ENCODE assay signal across 7 mouse cellular contexts in genomic region chr10:28073991-28074652, GRCm38 (mm10). TPM values are rescaled to one million over a fixed set of nuclear protein-coding genes. Genes with fewer than 3 reads are reported as not detected.
DNase-seq lines count a peak whose midpoint lies in the region; ATAC-seq lines count a peak whose summit lies in the region.

No protein-coding gene starts in this region.

- peak overlapping the region; percentile 70 for H3K4me3 ChIP-seq in embryonic facial prominence, embryonic 12.5 days
- H3K4me3 ChIP-seq in hindbrain, embryonic 12.5 days, result peak overlapping the region; percentile 68
- H3K4me3 ChIP-seq in midbrain, embryonic 14.5 days (replicated peaks; ENCODE audit: low read depth, low read length), result peak overlapping the region; percentile 71

- H3K27me3 ChIP-seq in embryonic facial prominence, embryonic 12.5 days, result no peaks in the 10 kb centered on the region
- H3K27me3 ChIP-seq in hindbrain, embryonic 12.5 days, result no peaks in the 10 kb centered on the region
- H3K27me3 ChIP-seq in midbrain, embryonic 14.5 days (ENCODE audit: control insufficient read depth, insufficient read depth, low read length), result no peaks in the 10 kb centered on the region

- H3K9me3 ChIP-seq in embryonic facial prominence, embryonic 12.5 days, result no peaks in the 10 kb centered on the region
- H3K9me3 ChIP-seq in hindbrain, embryonic 12.5 days (replicated peaks), result no peaks in the 10 kb centered on the region
- H3K9me3 ChIP-seq in midbrain, embryonic 14.5 days (ENCODE audit: control insufficient read depth, low read length), result no peaks in the 10 kb centered on the region

- H3K36me3 ChIP-seq in embryonic facial prominence, embryonic 12.5 days, result no peaks in the 10 kb centered on the region
- no peaks in the 10 kb centered on the region for H3K36me3 ChIP-seq in hindbrain, embryonic 12.5 days
- no peaks in the 10 kb centered on the region for H3K36me3 ChIP-seq in midbrain, embryonic 14.5 days (ENCODE audit: control insufficient read depth, insufficient read depth, low read length)

- intact Hi-C loops in left cerebral cortex, postnatal 4 days (cut with DNase I), result no loop called here

- H3K4me1 ChIP-seq in embryonic facial prominence, embryonic 12.5 days, result no peaks in the 10 kb centered on the region; the same call in 1 of the 2 replicates
- 0 out of 2 replicates have a peak, but pooled peaks cover 8% of the 10 kb centered on the region for H3K4me1 ChIP-seq in hindbrain, embryonic 12.5 days
- H3K4me1 ChIP-seq in midbrain, embryonic 14.5 days (ENCODE audit: control insufficient read depth, insufficient read depth, low read length), result peaks cover 5% of the 10 kb centered on the region; the same call in 1 of the 2 replicates

- DNase-seq in ovary, postnatal 14 days (ENCODE audit: low spot score), result peak; percentile 22
- DNase-seq in ovary, adult 18-20 months (ENCODE audit: low spot score), result no peak
- DNase-seq in left cerebral cortex, postnatal 4 days, result peak; percentile 13
- DNase-seq in midbrain, embryonic 14.5 days, result peak; percentile 70
- no peak for DNase-seq in Muller cell, postnatal 12 days (ENCODE audit: inconsistent ontology term)

- WGBS in embryonic facial prominence, embryonic 12.5 days, result under 1% methylated on average over 26 of the region's 26 CpGs
- under 1% methylated on average over 26 of the region's 26 CpGs for WGBS in hindbrain, embryonic 12.5 days
- WGBS in midbrain, embryonic 14.5 days, result under 1% methylated on average over 26 of the region's 26 CpGs

- ATAC-seq in embryonic facial prominence, embryonic 12.5 days (ENCODE audit: insufficient number of reproducible peaks, insufficient read depth, low FRiP score, low TSS enrichment), result no peak; the same call in 1 of the 2 replicates
- peak; percentile 35 for ATAC-seq in hindbrain, embryonic 12.5 days (ENCODE audit: low FRiP score)
- peak; percentile 3; the same call in 1 of the 2 replicates for ATAC-seq in midbrain, embryonic 14.5 days (ENCODE audit: low FRiP score, low TSS enrichment)

- peak overlapping the region; percentile 72 for H3K9ac ChIP-seq in embryonic facial prominence, embryonic 12.5 days
- H3K9ac ChIP-seq in hindbrain, embryonic 12.5 days, result peak overlapping the region; percentile 80
- H3K9ac ChIP-seq in midbrain, embryonic 14.5 days (replicated peaks; ENCODE audit: low read length), result peak overlapping the region; percentile 79

- H3K27ac ChIP-seq in embryonic facial prominence, embryonic 12.5 days, result peak overlapping the region; percentile 95
- H3K27ac ChIP-seq in hindbrain, embryonic 12.5 days, result peak overlapping the region; percentile 93
- peak overlapping the region; percentile 90 for H3K27ac ChIP-seq in midbrain, embryonic 14.5 days (replicated peaks; ENCODE audit: low read depth, low read length)

- H3K4me2 ChIP-seq in embryonic facial prominence, embryonic 12.5 days (replicated peaks), result peak overlapping the region; percentile 74
- H3K4me2 ChIP-seq in hindbrain, embryonic 12.5 days (replicated peaks), result peak overlapping the region; percentile 89
- peak overlapping the region; percentile 88 for H3K4me2 ChIP-seq in midbrain, embryonic 14.5 days (ENCODE audit: low read length)

RNA-seq across cellular contexts. Expression of gene Ptprk, which starts 0.5 kb away (rescaled TPM):
- 36.8 and 38.3 TPM in 2 replicates for polyA plus RNA-seq in embryonic facial prominence, embryonic 12.5 days (2016; fragmentation: Nextera tagmentation; extraction: Ambion mirVana)
- 31.0 and 31.9 TPM in 2 replicates for polyA plus RNA-seq in hindbrain, embryonic 12.5 days (2016; fragmentation: Nextera tagmentation; extraction: Ambion mirVana)
- 100 to 1,000 TPM; 205 to 271 TPM for total RNA-seq in left cerebral cortex, postnatal 4 days (2021)
- polyA plus RNA-seq in midbrain, embryonic 14.5 days (2014; fragmentation: Nextera tagmentation; extraction: Ambion mirVana), result 26.4 and 26.6 TPM in 2 replicates

Comparison
In these comparisons a context has a peak if more than half of its experiments do, and no peak if none do; other contexts are left out.
1. DNase-seq: peak in ovary, postnatal 14 days (single experiment), left cerebral cortex, postnatal 4 days (single experiment) and midbrain, embryonic 14.5 days (single experiment); none in ovary, adult 18-20 months (single experiment) and Muller cell, postnatal 12 days (single experiment).
2. Peak in every context shown above with its lines, with median percentiles within 50 percentile points of each other: H3K27ac ChIP-seq, H3K4me2 ChIP-seq, H3K4me3 ChIP-seq and H3K9ac ChIP-seq.